In genomic region chr13:108044222-108044941, GRCm38 (mm10) we compare ENCODE assay signal across 8 mouse cellular contexts. TPM values are rescaled to one million over a fixed set of nuclear protein-coding genes. Genes with fewer than 3 reads are reported as not detected.
DNase-seq lines count a peak whose midpoint lies in the region; ATAC-seq and TF ChIP-seq lines count a peak whose summit lies in the region.

Gene Smim15, plus strand, starts transcription at chr13:108044446.

- peak within 1 kb of the TSS; percentile 60 for H3K4me2 ChIP-seq in embryonic facial prominence, embryonic 15.5 days (replicated peaks)
- peak within 1 kb of the TSS; percentile 71 for H3K4me2 ChIP-seq in limb, embryonic 13.5 days (replicated peaks)
- H3K4me2 ChIP-seq in midbrain, embryonic 15.5 days, result peak within 1 kb of the TSS; percentile 60

- peak; percentile 89 for DNase-seq in B cell, adult 2 months
- DNase-seq in heart, adult 8-10 months (ENCODE audit: low spot score), result peak; percentile 87
- peak; percentile 90 for DNase-seq in kidney, adult 9 months
- DNase-seq in spleen, adult 18-20 months, result peak; percentile 78 to 85

- H3K4me3 ChIP-seq in bone marrow macrophage, adult 2 months (ENCODE audit: insufficient read depth, low read length), result peak within 1 kb of the TSS; percentile 91
- peak within 1 kb of the TSS; percentile 74 for H3K4me3 ChIP-seq in embryonic facial prominence, embryonic 15.5 days (replicated peaks)
- peak within 1 kb of the TSS; percentile 95 for H3K4me3 ChIP-seq in limb, embryonic 13.5 days
- peak within 1 kb of the TSS; percentile 74 for H3K4me3 ChIP-seq in midbrain, embryonic 15.5 days

- no peaks in the 10 kb centered on the region for H3K36me3 ChIP-seq in embryonic facial prominence, embryonic 15.5 days
- H3K36me3 ChIP-seq in limb, embryonic 13.5 days, result peaks cover 9% of the 10 kb centered on the region
- H3K36me3 ChIP-seq in midbrain, embryonic 15.5 days (replicated peaks), result no peaks in the 10 kb centered on the region; the same call in 1 of the 2 replicates

- TF ChIP-seq CTCF in bone marrow macrophage, adult 2 months (IDR thresholded peaks at IDR 0.05; ENCODE audit: low read depth, low read length), result no peak

- peaks cover 25% of the 10 kb centered on the region for H3K4me1 ChIP-seq in bone marrow macrophage, adult 2 months (ENCODE audit: control insufficient read depth, insufficient read depth, low read length)
- peaks cover 28% of the 10 kb centered on the region for H3K4me1 ChIP-seq in embryonic facial prominence, embryonic 15.5 days
- H3K4me1 ChIP-seq in limb, embryonic 13.5 days, result peaks cover 36% of the 10 kb centered on the region
- H3K4me1 ChIP-seq in midbrain, embryonic 15.5 days, result peaks cover 33% of the 10 kb centered on the region

- TF ChIP-seq POLR2A in bone marrow macrophage, adult 2 months (IDR thresholded peaks at IDR 0.05; ENCODE audit: borderline replicate concordance, low read depth, low read length), result no peak

- H3K27ac ChIP-seq in bone marrow macrophage, adult 2 months (ENCODE audit: insufficient read depth, low read depth, low read length), result peak within 1 kb of the TSS; percentile 72
- H3K27ac ChIP-seq in embryonic facial prominence, embryonic 15.5 days (replicated peaks), result peak within 1 kb of the TSS; percentile 97
- peak within 1 kb of the TSS; percentile 95 for H3K27ac ChIP-seq in limb, embryonic 13.5 days
- peak within 1 kb of the TSS; percentile 86 for H3K27ac ChIP-seq in midbrain, embryonic 15.5 days

- no peaks in the 10 kb centered on the region for H3K27me3 ChIP-seq in embryonic facial prominence, embryonic 15.5 days
- H3K27me3 ChIP-seq in limb, embryonic 13.5 days, result no peaks in the 10 kb centered on the region; the same call in 1 of the 2 replicates
- no peaks in the 10 kb centered on the region for H3K27me3 ChIP-seq in midbrain, embryonic 15.5 days (replicated peaks)

- H3K9me3 ChIP-seq in embryonic facial prominence, embryonic 15.5 days (replicated peaks), result no peaks in the 10 kb centered on the region
- no peaks in the 10 kb centered on the region for H3K9me3 ChIP-seq in limb, embryonic 13.5 days
- H3K9me3 ChIP-seq in midbrain, embryonic 15.5 days, result no peaks in the 10 kb centered on the region

- H3K9ac ChIP-seq in embryonic facial prominence, embryonic 15.5 days, result peak within 1 kb of the TSS; percentile 88
- H3K9ac ChIP-seq in limb, embryonic 13.5 days, result peak within 1 kb of the TSS; percentile 96
- peak within 1 kb of the TSS; percentile 81 for H3K9ac ChIP-seq in midbrain, embryonic 15.5 days

- under 1% methylated on average over 67 of the region's 71 CpGs for WGBS in embryonic facial prominence, embryonic 15.5 days
- whole genome bisulfite sequencing in limb, embryonic 13.5 days, result under 1% methylated on average over 55 of the region's 71 CpGs
- WGBS in midbrain, embryonic 15.5 days, result under 1% methylated on average over 68 of the region's 71 CpGs

- peak; percentile 97 for ATAC-seq in embryonic facial prominence, embryonic 15.5 days (ENCODE audit: insufficient number of reproducible peaks, low FRiP score, low TSS enrichment, low read depth)
- peak; percentile 98 for ATAC-seq in limb, embryonic 13.5 days (ENCODE audit: low FRiP score, low read depth)
- peak; percentile 97 for ATAC-seq in midbrain, embryonic 15.5 days (replicated peaks)

RNA-seq across cellular contexts. Expression of gene Smim15, which starts in this region (rescaled TPM):
- 77.9 and 82.5 TPM in 2 replicates for polyA plus RNA-seq in bone marrow macrophage, adult 2 months (2012; ENCODE audit: insufficient read depth, insufficient read length, missing spikeins)
- 54.1 and 54.6 TPM in 2 replicates for polyA plus RNA-seq in embryonic facial prominence, embryonic 15.5 days (2015; fragmentation: Nextera tagmentation; extraction: Ambion mirVana)
- 10 to 100 TPM; 18.8 to 24.6 (median 20.2) TPM for total RNA-seq in heart, adult 8-10 months (2022)
- polyA plus RNA-seq in limb, embryonic 13.5 days (2015; fragmentation: Nextera tagmentation; extraction: Ambion mirVana), result 52.9 and 54.3 TPM in 2 replicates
- polyA plus RNA-seq in midbrain, embryonic 15.5 days (2015; fragmentation: Nextera tagmentation; extraction: Ambion mirVana), result 32.3 and 33.1 TPM in 2 replicates

Comparison
In these comparisons a context has a peak if more than half of its experiments do, and no peak if none do; other contexts are left out.
1. Peak in every context shown above with its lines: DNase-seq, ATAC-seq, H3K4me3 ChIP-seq and H3K27ac ChIP-seq.